Mouse (Mus musculus) cerebellum, adult 2 months (tissue): ENCODE data around the gene Ccdc155. TPM values are rescaled to one million over a fixed set of nuclear protein-coding genes. Genes with fewer than 3 reads are reported as not detected.

Experiments
- DNase-seq, 2 experiments: peaks; one replicate each; pipeline ENCODE4 v3.0.0; 2021
- H3K27ac ChIP-seq: fragments of 200-500 bp; 2 replicates; pipeline ENCODE4 v1.5.1; 2012; ENCODE audit warnings: low read length, control low read depth, inconsistent platforms; ENCODE audit not compliant: insufficient read depth
- H3K27me3 ChIP-seq: fragments of 200-500 bp; 2 replicates; pipeline ENCODE4 v1.6.1; 2012; ENCODE audit warnings: inconsistent platforms, mild to moderate bottlenecking, low read length, moderate library complexity; ENCODE audit not compliant: control insufficient read depth, insufficient read depth
- H3K4me1 ChIP-seq: fragments of 200-500 bp; 2 replicates; pipeline ENCODE4 v1.6.1; 2011; ENCODE audit warnings: low read length; ENCODE audit not compliant: control insufficient read depth, insufficient read depth
- H3K4me3 ChIP-seq: fragments of 200-500 bp; replicated peaks from 2 replicates; pipeline ENCODE3; 2011; ENCODE audit warnings: mild to moderate bottlenecking, low read depth, low read length, control low read depth; ENCODE audit not compliant: insufficient read depth
- CTCF ChIP-seq: fragments of 200-500 bp; IDR thresholded peaks from 2 replicates; pipeline ENCODE4 v1.5.1; 2011; ENCODE audit warnings: low read depth, mild to moderate bottlenecking, control low read depth, low read length, moderate library complexity, borderline replicate concordance; ENCODE audit not compliant: insufficient read depth
- POLR2A ChIP-seq: fragments of 200-500 bp; IDR thresholded peaks from 2 replicates; pipeline ENCODE4 v1.6.1; 2011; ENCODE audit warnings: low read length, control low read depth, borderline replicate concordance; ENCODE audit not compliant: insufficient read depth
- WGBS: fragments of 180-500 bp; shearing (Covaris S2); methylation state at CpG from one replicate; pipeline ENCODE4 v1.1.7; 2018; 5-methylcytosine and 5-hydroxymethylcytosine counted together
- polyA plus RNA-seq: library from polyadenylated mRNA; depleted of rRNA; stranded (reverse); fragments of >200 nt; gene quantifications from 2 replicates; pipeline ENCODE4 v1.2.3, GENCODE M21; 2012

Gene Ccdc155
- polyA plus RNA-seq, 1 experiment = 1.9 TPM

GRCm38 (mm10) chr7:45198961-45199360, 5.7 kb downstream of the Ccdc155 start:
- 72% methylated on average over 11 of the region's 11 CpGs for WGBS
- Histone ChIP-seq H3K4me3 (no peak overlapping the region), H3K4me1 (peaks cover 43% of the 10 kb centered on the region), H3K27me3 (no peaks in the 10 kb centered on the region), H3K27ac (peak overlapping the region; percentile 47; the same call in 1 of the 2 replicates)
- TF ChIP-seq POLR2A = no peak
- no peak for TF ChIP-seq CTCF
- DNase-seq = no peak

GRCm38 (mm10) chr7:45198435-45198834, 6.3 kb downstream of the Ccdc155 start:
- peak; percentile 91 to 93 for DNase-seq
- TF ChIP-seq CTCF (peak; percentile 98), POLR2A (no peak)
- Histone ChIP-seq H3K27ac (peak overlapping the region; percentile 47), H3K4me1 (peaks cover 48% of the 10 kb centered on the region), H3K4me3 (no peak overlapping the region), H3K27me3 (no peaks in the 10 kb centered on the region)
- 8% methylated on average over 5 of the region's 5 CpGs for WGBS

- no peak for DNase-seq
- H3K27ac ChIP-seq = no peak overlapping the region
- TF ChIP-seq CTCF = no peak
- no peak for TF ChIP-seq POLR2A
- 80% methylated on average over 5 of the region's 5 CpGs for WGBS
- H3K27me3 ChIP-seq = no peaks in the 10 kb centered on the region
- H3K4me1 ChIP-seq = peaks cover 58% of the 10 kb centered on the region
- H3K4me3 ChIP-seq = no peak overlapping the region
Observed at GRCm38 (mm10) chr7:45196994-45197393, 7.7 kb downstream of the Ccdc155 start.

- H3K27me3 ChIP-seq = no peaks in the 10 kb centered on the region
- H3K27ac ChIP-seq = peak overlapping the region; percentile 98
- no peak overlapping the region for H3K4me3 ChIP-seq
- 81% methylated on average over 4 of the region's 4 CpGs for WGBS
- no peak for DNase-seq
- H3K4me1 ChIP-seq = peaks cover 67% of the 10 kb centered on the region
- TF ChIP-seq POLR2A (no peak), CTCF (no peak)
Observed at GRCm38 (mm10) chr7:45196176-45196535, 8.5 kb downstream of the Ccdc155 start.

- no peaks in the 10 kb centered on the region for H3K27me3 ChIP-seq
- H3K4me1 ChIP-seq = peaks cover 72% of the 10 kb centered on the region
- peak overlapping the region; percentile 98 for H3K27ac ChIP-seq
- DNase-seq = peak; percentile 67 to 71
- WGBS = 41% methylated on average over 13 of the region's 13 CpGs
- no peak overlapping the region for H3K4me3 ChIP-seq
- TF ChIP-seq CTCF = no peak
Observed at GRCm38 (mm10) chr7:45195341-45196175, 9.1 kb downstream of the Ccdc155 start.

GRCm38 (mm10) chr7:45193871-45194785, 10.6 kb downstream of the Ccdc155 start:
- peak overlapping the region; percentile 98 for H3K27ac ChIP-seq
- H3K4me3 ChIP-seq = no peak overlapping the region
- 29% methylated on average over 17 of the region's 17 CpGs for WGBS
- H3K27me3 ChIP-seq = no peaks in the 10 kb centered on the region
- TF ChIP-seq CTCF = peak; percentile 20; the same call in 1 of the 2 replicates
- no peak for TF ChIP-seq POLR2A
- H3K4me1 ChIP-seq = peaks cover 84% of the 10 kb centered on the region
- DNase-seq = peak; percentile 69 to 79

GRCm38 (mm10) chr7:45193406-45193805, 11.3 kb downstream of the Ccdc155 start:
- H3K27ac ChIP-seq = peak overlapping the region; percentile 98
- no peaks in the 10 kb centered on the region for H3K27me3 ChIP-seq
- H3K4me1 ChIP-seq = peaks cover 86% of the 10 kb centered on the region
- WGBS = 5% methylated on average over 5 of the region's 5 CpGs
- H3K4me3 ChIP-seq = no peak overlapping the region
- TF ChIP-seq CTCF (peak; percentile 30), POLR2A (no peak)
- DNase-seq = peak in 1 of 2 experiments; percentile 74
